Mouse (Mus musculus): ENCODE results near the gene Meis2.

The Meis2 gene

GRCm38 (mm10) chr2:116065570-116066005 is at the start of gene Meis2:
Meis2 (minus strand) TSS chr2:116065839.
- ATAC-seq (ENCODE audit: insufficient number of reproducible peaks, low FRiP score, low TSS enrichment): no peak

GRCm38 (mm10) chr2:116106194-116106593 is 40.6 kb upstream of the Meis2 start:
- ATAC-seq (ENCODE audit: insufficient number of reproducible peaks, low FRiP score, low TSS enrichment): no peak

DNA sequence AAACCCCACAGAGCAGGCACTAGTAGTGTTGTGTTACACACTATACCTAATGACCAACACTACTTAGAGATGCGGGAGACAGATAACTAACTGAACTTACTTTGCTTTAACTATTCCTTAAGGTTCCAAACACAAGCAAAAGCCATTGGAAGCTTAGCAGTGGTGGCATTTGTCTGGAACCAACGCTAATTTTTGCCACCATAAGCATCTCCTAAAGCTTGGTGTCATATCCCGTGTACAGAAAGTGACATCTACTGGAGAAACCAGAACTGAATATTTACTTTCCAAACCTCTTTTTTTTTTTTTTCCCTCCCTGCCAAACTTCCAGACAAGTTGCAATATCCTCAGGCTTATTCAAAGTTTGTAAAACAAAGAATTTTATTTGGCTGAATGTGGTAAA is 39.5 kb upstream of the Meis2 start:
- ATAC-seq (ENCODE audit: insufficient number of reproducible peaks, low FRiP score, low TSS enrichment): no peak

- no peak for ATAC-seq (ENCODE audit: insufficient number of reproducible peaks, low FRiP score, low TSS enrichment)
These were observed 37.9 kb upstream of the Meis2 start for GRCm38 (mm10) chr2:116103411-116103996.

DNA sequence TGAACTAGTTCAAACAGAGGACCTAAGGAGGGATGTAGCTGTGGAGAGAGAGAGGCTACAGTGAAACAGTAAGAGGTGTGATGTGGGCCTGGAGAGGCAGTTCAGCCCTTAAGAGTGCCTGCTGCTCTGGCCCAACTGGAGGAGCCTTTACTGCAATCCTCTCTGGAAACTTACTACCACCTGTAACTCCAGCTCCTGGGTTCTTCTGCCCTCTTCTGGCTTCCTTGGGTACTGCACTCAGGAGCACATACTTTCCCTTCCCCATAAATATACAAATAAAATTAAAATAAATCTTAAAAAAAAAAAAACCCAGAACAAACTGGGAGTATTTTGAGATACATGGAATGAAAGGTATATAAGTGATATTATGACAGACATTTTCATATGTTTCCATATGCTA is 35.6 kb upstream of the Meis2 start:
- no peak for ATAC-seq (ENCODE audit: insufficient number of reproducible peaks, low FRiP score, low TSS enrichment)

DNA sequence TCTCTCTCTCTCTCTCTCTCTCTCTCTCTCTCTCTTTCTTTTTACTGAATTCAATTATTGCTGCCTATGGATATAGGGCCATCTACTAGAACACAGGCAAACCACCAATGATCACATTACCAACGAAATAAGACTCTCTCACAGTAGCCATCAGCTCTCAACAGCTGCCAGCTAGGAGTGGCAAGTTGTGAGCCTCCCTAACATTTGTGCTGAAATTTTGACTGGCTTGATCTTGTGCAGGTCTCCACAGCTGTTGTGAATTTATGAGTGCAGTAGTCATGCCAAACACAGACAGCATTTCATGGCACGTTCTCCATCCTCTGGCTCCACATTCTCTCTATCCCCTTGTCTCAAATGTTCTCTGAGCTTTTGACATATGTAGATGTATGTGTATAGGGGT is 15.3 kb upstream of the Meis2 start:
- ATAC-seq (ENCODE audit: insufficient number of reproducible peaks, low FRiP score, low TSS enrichment): no peak

DNA sequence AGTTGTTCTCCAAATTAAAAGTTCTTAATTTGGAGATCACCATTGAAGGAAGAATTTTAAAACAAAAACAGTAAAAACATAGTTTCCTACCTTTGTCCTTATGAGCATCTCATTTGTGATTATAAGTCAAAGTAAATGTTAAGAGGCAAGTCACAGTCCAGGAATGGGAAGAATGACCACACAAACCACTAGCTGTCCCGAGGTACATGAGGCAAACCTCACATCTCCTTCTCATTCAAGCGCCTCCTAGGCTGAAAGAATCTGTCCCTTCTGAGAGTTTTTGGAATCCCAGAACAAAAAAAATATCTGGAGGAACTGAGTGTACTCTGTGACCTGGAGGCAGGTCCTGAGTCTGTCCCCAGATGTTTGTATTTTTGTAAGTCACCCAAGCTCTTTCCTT is 13.2 kb upstream of the Meis2 start:
- ATAC-seq (ENCODE audit: insufficient number of reproducible peaks, low FRiP score, low TSS enrichment): no peak

- ATAC-seq (ENCODE audit: insufficient number of reproducible peaks, low FRiP score, low TSS enrichment): no peak
These were observed 12.1 kb upstream of the Meis2 start for GRCm38 (mm10) chr2:116077716-116078115.

DNA sequence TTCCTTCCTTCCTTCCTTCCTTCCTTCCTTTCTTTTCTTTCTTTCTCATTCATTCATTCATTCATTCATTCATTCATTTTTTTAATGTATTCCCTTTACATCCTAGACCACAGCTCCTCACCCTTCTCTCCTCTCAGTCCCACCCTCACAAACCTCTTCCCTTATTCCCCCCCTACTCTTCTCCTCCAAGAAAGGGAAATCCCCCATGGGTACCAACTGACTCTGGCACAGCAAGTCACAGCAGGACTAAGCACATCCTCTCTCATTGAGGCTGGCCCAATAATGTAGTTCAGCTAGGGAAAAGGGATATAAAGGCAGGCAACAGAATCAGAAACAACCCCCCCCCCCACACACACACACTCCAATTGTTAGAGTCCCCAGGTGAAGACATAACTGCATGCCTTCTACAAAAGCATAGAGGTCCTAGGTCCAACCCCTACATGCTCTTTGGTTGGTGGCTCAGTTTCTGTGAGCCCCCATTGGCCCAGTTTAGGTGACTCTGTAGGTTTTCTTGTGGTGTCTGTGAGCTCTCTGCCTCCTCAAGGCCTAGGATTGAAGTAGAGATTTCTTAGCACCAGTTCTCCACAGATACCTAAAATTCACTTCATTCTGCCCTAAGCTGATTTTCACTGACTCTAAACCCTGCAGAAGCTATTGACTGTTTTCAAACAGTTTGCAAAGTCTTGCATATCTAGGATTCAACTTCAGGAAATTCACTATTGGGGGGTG is 11.3 kb upstream of the Meis2 start:
- no peak for ATAC-seq (ENCODE audit: insufficient number of reproducible peaks, low FRiP score, low TSS enrichment)

DNA sequence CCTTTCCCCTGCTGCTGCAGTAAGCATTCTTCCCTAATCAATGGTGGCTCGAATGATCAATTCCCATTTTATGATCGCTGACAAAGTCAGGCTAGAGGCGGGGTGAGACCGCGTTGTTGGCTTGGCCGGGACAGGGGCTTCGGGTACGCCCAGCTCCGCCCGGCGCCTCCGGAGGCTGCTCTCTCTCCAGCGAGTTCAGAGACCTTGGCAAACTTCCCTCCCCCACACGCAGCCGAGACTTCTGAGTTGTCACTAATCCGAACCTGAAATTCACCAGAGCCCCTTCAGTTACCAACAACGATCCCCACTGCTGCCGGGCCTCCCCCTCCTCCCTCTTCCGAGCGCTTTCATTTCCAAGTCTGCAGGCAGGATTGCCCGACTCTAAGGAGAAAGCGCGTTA is 10.3 kb upstream of the Meis2 start:
- ATAC-seq (ENCODE audit: insufficient number of reproducible peaks, low FRiP score, low TSS enrichment): no peak

DNA sequence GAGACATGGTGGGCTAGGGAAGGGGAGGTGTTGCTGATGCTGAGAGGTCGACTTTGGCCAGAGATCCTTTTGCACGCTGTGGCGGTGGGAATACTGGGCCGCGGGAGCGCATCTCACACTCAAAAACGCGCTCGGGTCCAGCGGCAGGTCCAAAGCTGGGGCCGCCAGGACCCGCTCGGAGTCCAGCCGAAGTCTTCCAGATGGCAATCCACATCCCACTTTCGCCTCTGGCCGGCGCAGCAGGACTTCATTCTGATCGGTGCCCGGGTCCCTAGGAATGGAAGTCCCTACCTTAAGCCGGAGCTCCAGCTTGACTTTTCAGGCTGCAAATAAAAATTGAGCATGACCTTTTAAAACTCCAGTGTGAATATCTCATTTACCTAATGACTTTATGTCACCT is 9.8 kb upstream of the Meis2 start:
- ATAC-seq (ENCODE audit: insufficient number of reproducible peaks, low FRiP score, low TSS enrichment): no peak

- no peak for ATAC-seq (ENCODE audit: insufficient number of reproducible peaks, low FRiP score, low TSS enrichment)
These were observed 9.2 kb upstream of the Meis2 start for GRCm38 (mm10) chr2:116074726-116075440.

DNA sequence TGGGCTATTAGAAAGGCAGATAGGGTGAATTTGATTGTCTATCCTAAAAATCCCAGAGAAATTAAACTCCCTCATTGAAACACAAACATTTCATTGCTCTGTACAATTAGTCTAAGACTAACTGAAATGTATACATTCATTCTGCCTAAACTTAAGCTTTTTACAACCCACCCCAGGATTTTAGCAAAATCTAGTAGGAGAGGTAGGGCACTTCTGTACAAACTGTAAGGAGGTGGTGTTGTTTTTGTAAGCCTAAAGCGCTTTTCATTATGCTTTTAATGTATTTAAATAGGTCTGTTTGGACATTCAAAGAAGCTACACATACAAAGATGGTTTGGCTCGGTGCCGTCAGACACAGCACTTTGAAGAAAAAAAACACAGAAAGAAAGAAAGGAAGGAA is 8.4 kb upstream of the Meis2 start:
- ATAC-seq (ENCODE audit: insufficient number of reproducible peaks, low FRiP score, low TSS enrichment): no peak

DNA sequence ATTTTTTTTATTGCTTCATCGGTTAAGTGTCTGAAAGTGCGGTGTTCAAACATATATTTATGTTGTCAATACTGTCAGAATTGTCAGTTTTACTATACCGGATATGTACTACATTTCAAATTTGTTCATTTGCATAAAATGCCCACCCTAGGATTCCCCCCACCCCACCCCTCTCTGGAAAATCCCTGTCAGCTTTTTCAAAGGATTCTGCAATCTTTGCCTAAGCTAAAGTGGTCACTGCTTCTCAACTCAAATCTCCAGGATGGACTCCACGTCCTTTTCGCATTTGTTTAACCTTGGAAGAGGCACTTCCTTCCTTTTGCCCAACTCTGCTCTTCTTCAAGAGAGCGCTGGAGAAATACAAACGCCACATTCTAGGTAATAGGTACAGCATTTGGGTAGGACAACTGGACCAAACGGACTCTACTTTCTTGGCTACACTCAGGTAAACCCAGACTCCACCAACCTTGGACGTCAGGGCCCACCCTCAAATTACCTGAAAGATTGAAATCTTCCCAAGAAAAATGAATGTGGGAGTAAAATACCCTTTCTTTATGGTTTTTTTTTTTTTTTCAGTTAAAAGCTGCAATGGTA is 7.8 kb upstream of the Meis2 start:
- ATAC-seq (ENCODE audit: insufficient number of reproducible peaks, low FRiP score, low TSS enrichment): no peak

DNA sequence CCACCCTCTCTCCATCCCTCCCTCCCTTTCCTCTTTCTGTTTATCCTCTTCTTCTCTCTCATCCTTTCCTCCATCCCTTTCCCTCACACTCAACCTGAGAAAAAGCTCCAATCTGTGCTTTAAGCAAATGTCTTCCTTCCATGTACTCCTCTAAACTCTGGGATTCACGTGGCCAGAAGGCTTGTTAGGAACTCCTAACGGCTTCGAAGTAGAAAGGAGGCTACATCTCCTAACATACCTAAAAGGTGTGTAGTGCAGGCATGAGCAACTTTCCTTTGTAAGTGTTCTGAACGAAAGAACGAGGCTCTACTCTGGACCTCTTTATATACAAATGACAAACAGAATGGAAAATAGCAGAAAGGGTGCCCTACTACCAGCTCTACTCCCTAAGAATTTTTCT is 7.1 kb upstream of the Meis2 start:
- ATAC-seq (ENCODE audit: insufficient number of reproducible peaks, low FRiP score, low TSS enrichment): no peak

DNA sequence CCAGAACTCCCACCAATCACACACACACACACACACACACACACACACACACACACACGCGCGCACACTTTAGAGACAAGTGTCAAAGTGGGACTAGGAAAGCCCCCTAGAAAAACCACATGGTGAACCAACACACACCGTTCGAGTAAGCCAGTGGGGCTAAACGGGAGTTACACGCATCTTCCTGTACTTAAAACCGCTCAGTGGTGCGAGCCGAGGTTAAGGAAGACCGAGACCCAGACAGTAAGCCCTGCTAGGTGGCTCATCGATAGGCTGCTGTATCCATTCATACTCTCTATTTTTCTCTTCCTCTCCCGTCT is 6.6 kb upstream of the Meis2 start:
- ATAC-seq (ENCODE audit: insufficient number of reproducible peaks, low FRiP score, low TSS enrichment): no peak

DNA sequence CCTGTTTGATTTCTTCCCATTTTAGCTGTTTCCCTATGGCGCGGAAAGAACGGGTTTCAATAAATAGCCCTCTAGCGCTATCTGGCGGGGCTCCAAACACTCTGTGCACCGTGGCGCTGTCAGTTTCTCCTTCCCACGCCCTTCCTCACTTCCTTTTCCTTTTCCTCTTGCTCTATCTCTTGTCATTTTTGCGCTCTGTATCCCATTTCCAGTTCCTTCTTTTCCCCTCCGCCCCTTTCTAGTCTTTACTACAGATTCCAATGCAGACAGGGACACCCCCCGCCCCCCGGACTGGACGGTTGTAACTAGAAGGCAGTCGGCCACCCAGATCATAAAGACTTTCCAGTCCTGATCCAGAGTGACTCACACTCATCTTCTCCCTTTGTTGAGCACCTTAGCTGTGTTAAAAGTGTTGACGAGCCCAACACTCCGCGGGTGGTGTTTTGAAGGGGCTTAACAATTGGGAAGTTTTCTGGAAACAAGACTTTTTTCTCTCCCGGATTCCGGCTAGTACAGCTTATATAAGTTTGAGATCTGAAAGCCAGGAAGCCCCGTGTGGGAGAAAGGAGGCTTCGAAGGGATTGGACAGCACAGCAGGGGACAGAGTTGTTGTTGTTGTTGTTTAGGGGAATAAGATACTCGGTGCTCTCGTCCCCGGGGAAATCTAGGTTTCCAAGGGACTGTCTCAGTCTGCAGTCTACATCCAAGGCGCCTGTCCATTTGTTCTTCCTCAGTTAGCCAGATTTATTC is 6.1 kb upstream of the Meis2 start:
- ATAC-seq (ENCODE audit: insufficient number of reproducible peaks, low FRiP score, low TSS enrichment): no peak

GRCm38 (mm10) chr2:116070614-116071425 is 5.2 kb upstream of the Meis2 start:
- ATAC-seq (ENCODE audit: insufficient number of reproducible peaks, low FRiP score, low TSS enrichment): no peak

- ATAC-seq (ENCODE audit: insufficient number of reproducible peaks, low FRiP score, low TSS enrichment): no peak
These were observed 4.0 kb upstream of the Meis2 start for GRCm38 (mm10) chr2:116069451-116070225.

Data from cerebellum, adult (tissue).